Mouse (Mus musculus) thymus, adult 2 months (tissue): ENCODE measurements around the gene Rps6ka1.

Experiments
- CTCF ChIP-seq: fragments of 200-500 bp; IDR thresholded peaks from 2 replicates; pipeline ENCODE4 v1.5.1; 2012; ENCODE audit warnings: mild to moderate bottlenecking, control low read depth, low read length, moderate library complexity, borderline replicate concordance; ENCODE audit not compliant: control insufficient read depth, poor library complexity, insufficient read depth; ENCODE audit errors: extremely low read depth
- POLR2A ChIP-seq: fragments of 200-500 bp; IDR thresholded peaks from 2 replicates; pipeline ENCODE4 v1.6.1; 2012; ENCODE audit warnings: mild to moderate bottlenecking, low read length, control low read depth, moderate library complexity; ENCODE audit not compliant: control insufficient read depth, poor library complexity, insufficient read depth; ENCODE audit errors: extremely low read depth

GRCm38 (mm10) chr4:133863795-133864379, 23.7 kb downstream of the Rps6ka1 start:
- TF ChIP-seq CTCF (no peak), POLR2A (no peak)
